Mouse (Mus musculus) E14TG2a.4 (cell line): ENCODE results near the gene Blvrb.

ENCODE experiments used
- CTCF ChIP-seq: conservative IDR thresholded peaks from 2 replicates; pipeline ENCODE4 v1.5.1; 2014; ENCODE audit warnings: low read length
- POU5F1 ChIP-seq: IDR thresholded peaks from 2 replicates; pipeline ENCODE4 v1.6.1; 2014; ENCODE audit warnings: low read length, borderline replicate concordance

DNA sequence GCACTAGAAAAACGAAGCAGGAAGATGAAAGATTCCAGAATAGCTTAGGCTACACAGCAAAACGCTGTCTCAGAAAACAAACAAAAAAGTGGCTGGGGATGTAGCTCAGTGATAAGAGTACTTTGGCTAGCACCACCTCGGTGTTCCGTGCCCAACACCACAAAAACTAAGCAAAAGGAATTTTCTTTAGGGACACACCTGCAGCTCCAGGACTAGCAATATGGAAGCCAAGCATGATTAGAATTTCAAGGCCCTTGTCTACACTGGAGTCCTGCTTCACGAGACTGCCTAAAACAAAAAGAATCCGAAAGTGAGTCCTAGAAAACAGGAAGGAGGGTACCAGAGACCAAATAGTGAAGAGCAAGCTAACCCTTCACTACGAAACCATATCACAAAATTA, 24.8 kb downstream of the Blvrb start:
- TF ChIP-seq CTCF (no peak), POU5F1 (no peak)
